Mouse (Mus musculus): Measurements from ENCODE around the gene Metrn.

- TF ChIP-seq POLR2A (IDR thresholded peaks at IDR 0.05; ENCODE audit: insufficient read depth, low read depth, low read length) (no peak), CTCF (IDR thresholded peaks at IDR 0.05) (no peak)
Measured at GRCm38 (mm10) chr17:25743831-25744230, 53.1 kb downstream of the Metrn start.

Measured in heart, adult 2 months (tissue).